Mouse (Mus musculus) olfactory bulb, adult 2 months (tissue): ENCODE results near the gene Tmod2. TPM values are rescaled to one million over a fixed set of nuclear protein-coding genes. Genes with fewer than 3 reads are reported as not detected.

Source experiments
- H3K27ac ChIP-seq: fragments of 200-500 bp; 2 replicates; pipeline ENCODE4 v1.5.1; 2012; ENCODE audit warnings: low read depth, low read length; ENCODE audit not compliant: insufficient read depth
- H3K4me1 ChIP-seq: fragments of 200-500 bp; 2 replicates; pipeline ENCODE4 v1.6.1; 2012; ENCODE audit warnings: low read length; ENCODE audit not compliant: control insufficient read depth, insufficient read depth
- H3K4me3 ChIP-seq: fragments of 200-500 bp; 2 replicates; pipeline ENCODE4 v1.5.1; 2012; ENCODE audit warnings: mild to moderate bottlenecking, low read depth, low read length, moderate library complexity; ENCODE audit not compliant: insufficient read depth
- CTCF ChIP-seq: fragments of 200-500 bp; IDR thresholded peaks from 2 replicates; pipeline ENCODE4 v1.5.1; 2012; ENCODE audit warnings: low read depth, mild to moderate bottlenecking, low read length, moderate library complexity; ENCODE audit not compliant: insufficient read depth
- POLR2A ChIP-seq: fragments of 200-500 bp; IDR thresholded peaks from 2 replicates; pipeline ENCODE4 v1.6.1; 2012; ENCODE audit warnings: mild to moderate bottlenecking, low read depth, low read length, moderate library complexity; ENCODE audit not compliant: insufficient read depth
- WGBS: fragments of 180-500 bp; shearing (Covaris S2); methylation state at CpG from one replicate; pipeline ENCODE4 v1.1.7; 2018; 5-methylcytosine and 5-hydroxymethylcytosine counted together
- polyA plus RNA-seq: library from polyadenylated mRNA; stranded (reverse); fragments of >200 nt; gene quantifications from 2 replicates; pipeline ENCODE4 v1.2.4, GENCODE M21; 2012; ENCODE audit warnings: low replicate concordance; ENCODE audit not compliant: missing spikeins, insufficient read depth, insufficient read length

The Tmod2 gene
- polyA plus RNA-seq, 1 experiment, result 107 TPM

DNA sequence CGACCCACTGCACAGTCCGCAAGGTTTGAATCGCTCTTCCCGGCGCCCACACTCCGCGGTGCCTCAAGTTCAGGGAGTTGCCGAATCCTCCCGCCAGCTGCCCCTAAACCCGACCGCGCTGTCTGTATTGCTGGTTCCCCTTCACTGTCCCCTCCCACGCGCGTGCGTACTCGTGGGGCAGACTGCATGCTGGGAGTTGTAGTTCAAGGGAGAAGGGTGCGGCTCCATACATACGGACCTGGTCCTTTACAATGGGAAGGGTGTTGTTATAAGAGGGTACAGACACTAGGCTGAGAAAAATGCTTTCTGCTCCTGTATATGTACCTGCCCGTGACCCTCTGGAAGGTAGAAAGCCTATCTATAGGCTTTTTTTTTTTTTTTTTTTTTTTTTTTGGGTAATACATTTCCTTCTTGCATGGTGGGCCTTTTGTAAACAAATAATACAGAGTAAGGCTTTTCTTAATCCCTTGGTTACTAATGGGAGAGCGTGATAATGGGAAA is 51.6 kb downstream of the Tmod2 start, which contains the start of gene Tmod3:
Gene Tmod3 (minus strand): TSS at position 146 of the 501 bp plus-strand sequence.
- Histone ChIP-seq H3K4me3 (peak within 1 kb of the TSS; percentile 87), H3K27ac (peak within 1 kb of the TSS; percentile 4; the same call in 1 of the 2 replicates), H3K4me1 (peaks cover 2% of the 10 kb centered on the region; the same call in 1 of the 2 replicates)
- TF ChIP-seq CTCF, result no peak
- TF ChIP-seq POLR2A, result peak; percentile 75; the same call in 1 of the 2 replicates
- 2% methylated on average over 21 of the region's 21 CpGs for WGBS

DNA sequence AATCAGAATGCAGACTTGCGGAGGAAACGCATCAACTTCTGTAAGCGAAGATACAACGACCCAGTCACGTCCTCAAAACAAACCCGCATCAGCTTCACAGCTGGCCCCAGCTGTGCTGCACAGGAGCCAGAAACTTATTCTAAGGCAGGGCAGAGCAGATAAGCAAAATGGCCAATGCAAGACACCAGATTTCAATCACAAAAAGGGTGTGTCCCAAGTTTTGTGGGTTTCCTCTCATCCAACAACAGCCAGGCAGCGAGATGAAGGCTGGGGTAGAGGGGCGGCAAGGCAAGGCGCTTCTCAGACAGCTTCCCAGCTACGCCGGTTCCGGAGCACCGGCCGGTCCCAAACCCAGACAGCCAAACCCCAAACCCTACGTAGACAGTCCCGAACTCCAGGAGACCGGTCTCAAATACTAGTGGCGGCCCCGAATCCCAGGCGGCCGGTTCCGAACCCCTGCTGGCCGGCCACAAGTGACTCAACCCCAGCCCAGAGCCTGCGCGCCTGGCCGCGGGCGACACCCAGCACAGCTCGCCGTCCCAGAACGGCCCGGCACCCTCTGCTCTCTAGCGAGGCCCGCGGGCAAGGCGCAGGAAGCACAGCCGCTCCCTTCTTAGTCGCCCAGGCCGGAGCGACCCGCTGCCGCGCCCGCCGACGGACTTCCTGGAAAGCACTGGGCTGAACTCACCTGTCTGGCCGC is 52.2 kb downstream of the Tmod2 start:
- peak overlapping the region; percentile 4; the same call in 1 of the 2 replicates for H3K27ac ChIP-seq
- TF ChIP-seq CTCF, result no peak
- TF ChIP-seq POLR2A, result no peak
- WGBS, result under 1% methylated on average over 47 of the region's 47 CpGs
- peaks cover 2% of the 10 kb centered on the region; the same call in 1 of the 2 replicates for H3K4me1 ChIP-seq
- H3K4me3 ChIP-seq, result peak overlapping the region; percentile 87

DNA sequence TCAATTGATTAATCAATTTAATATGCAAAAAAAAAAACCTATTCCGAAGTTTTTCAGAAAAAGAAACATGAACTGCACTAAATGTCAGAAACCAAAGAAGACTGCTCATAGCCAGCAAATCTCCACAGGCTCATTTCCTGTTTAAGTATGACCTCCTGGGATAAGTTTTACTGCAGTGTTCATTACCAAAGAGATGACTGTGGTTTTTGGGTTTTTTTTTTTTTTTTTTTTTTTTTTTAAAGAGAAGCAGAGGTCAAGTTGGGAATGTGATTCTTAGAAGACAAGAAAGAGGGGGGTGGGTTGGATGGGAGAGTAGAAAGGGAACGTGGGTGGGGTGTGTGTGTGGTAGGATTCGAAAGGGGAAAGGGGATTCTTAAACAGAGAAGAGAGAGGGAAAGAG is 52.8 kb downstream of the Tmod2 start:
- 28% methylated on average over 3 of the region's 3 CpGs for WGBS
- H3K4me1 ChIP-seq, result peaks cover 4% of the 10 kb centered on the region
- H3K27ac ChIP-seq, result 0 out of 2 replicates have a peak overlapping the region, but pooled peaks have one; percentile 4
- TF ChIP-seq CTCF, result no peak
- no peak for TF ChIP-seq POLR2A
- peak overlapping the region; percentile 87 for H3K4me3 ChIP-seq

DNA sequence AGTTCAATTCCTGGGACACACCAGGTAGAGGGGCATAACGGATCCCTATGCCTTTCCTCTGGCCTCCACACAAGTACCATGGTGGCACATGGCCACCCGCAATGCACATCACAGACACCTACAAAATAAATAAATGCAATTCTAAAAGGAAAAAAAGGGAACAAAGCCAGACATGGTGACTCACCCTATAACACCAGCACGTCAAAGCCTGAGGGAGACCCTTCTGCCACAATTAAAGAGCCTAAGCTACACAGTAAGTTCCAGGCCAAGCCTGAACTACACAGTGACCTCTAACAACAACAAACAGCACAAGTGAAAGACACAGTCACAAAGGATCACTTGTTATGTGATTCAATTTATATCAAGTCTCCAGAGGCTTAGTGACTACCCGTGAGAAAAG is 57.4 kb downstream of the Tmod2 start:
- no peak overlapping the region for H3K27ac ChIP-seq
- H3K4me3 ChIP-seq, result no peak overlapping the region
- TF ChIP-seq CTCF (no peak), POLR2A (no peak)
- peaks cover 14% of the 10 kb centered on the region for H3K4me1 ChIP-seq
- WGBS, result 66% methylated on average over 4 of the region's 4 CpGs

DNA sequence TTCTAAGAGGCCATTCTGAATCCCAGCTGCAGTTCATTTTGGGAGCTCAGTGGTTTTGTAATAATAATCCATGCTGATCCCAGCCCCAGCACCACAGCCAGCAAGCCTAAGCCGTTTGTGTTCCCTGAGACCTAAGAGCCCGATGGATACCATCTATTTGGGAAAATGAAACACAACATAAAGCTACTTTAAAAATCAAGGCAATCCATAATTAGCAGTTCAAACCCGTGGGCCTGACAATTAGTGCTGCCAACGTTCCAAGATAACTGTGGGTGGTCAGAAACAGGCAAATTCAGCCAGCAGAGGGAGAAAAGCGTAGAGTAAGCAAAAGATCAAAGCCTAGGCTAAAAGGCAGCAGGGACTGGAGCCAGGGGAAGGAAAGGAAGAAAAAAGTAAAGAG is 59.8 kb downstream of the Tmod2 start:
- no peak overlapping the region for H3K4me3 ChIP-seq
- peak overlapping the region; percentile 60 for H3K27ac ChIP-seq
- WGBS, result 2% methylated on average over 5 of the region's 5 CpGs
- H3K4me1 ChIP-seq, result peaks cover 18% of the 10 kb centered on the region
- TF ChIP-seq POLR2A, result no peak
- no peak for TF ChIP-seq CTCF

DNA sequence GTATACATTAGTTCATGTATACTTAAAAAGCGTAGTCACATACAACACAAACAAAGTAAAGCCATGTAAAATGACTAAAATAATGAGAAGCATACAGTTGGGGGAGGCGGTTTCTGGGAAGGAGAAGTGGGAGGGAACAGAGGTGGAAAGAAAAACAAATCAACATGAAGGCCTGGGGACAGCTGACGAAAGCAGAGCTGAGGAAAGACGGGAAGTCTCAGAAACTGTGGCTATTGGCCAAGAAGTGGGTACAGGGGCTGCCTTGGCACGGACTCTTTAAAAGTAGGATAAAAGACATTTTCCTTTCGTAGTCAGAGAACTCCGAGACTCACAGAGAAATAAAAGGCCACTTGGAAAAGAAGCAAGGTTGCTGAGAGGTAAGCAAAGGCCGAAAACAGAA is 62.1 kb downstream of the Tmod2 start:
- TF ChIP-seq POLR2A, result no peak
- H3K4me3 ChIP-seq, result no peak overlapping the region
- peaks cover 15% of the 10 kb centered on the region for H3K4me1 ChIP-seq
- no peak overlapping the region for H3K27ac ChIP-seq
- WGBS, result 61% methylated on average over 8 of the region's 8 CpGs

DNA sequence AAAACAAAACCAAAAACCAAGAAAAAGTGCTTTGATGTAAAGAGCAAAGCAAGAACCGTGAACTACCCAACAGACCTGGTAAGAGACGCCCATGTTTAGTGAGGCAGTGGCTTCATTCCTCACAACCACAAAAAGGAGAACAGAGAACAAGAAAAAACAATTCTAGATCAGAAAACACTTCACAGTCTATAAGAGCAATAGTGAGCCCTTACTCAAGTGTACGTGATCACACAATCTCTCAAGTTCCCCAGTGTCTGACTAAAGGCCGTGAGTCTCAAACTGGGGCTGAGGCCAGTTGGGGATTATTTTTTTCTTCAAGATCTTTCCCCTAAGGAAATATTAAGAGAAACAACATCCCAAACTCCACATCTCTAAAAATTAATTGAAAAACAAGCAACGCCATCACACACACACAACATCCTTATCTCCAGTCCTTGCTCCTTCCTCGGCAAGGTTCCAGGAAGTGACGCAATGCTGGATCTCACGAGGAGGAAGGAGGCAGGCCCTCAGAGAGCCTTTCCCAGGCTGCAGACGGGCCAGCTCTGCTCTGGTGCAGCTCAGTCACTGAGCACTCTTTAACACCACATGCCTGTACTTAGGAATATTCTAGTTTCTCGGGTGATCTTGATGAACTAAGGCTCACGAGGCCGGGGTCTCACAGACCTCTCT is 64.1 kb downstream of the Tmod2 start:
- Histone ChIP-seq H3K4me1 (peaks cover 13% of the 10 kb centered on the region), H3K27ac (no peak overlapping the region), H3K4me3 (no peak overlapping the region)
- WGBS, result 81% methylated on average over 12 of the region's 12 CpGs
- TF ChIP-seq CTCF (no peak), POLR2A (no peak)

DNA sequence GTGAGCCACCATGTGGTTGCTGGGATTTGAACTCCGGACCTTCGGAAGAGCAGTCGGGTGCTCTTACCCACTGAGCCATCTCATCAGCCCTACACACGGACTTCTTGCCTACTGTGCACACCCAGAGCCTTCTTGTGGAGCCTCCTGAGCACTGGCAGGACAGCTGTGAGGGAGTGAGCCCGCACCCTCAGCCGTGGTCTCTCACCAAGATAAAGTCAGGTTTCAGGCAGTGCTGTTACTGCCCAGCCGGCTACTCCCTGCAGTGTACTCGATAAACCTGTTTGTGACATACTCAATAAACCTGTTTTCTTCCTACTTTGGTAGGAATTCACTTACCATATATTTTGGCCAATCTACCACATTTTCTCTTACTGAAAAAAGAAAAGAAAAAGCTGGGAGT is 65.6 kb downstream of the Tmod2 start:
- 98% methylated on average over 8 of the region's 8 CpGs for WGBS
- Histone ChIP-seq H3K27ac (no peak overlapping the region), H3K4me3 (no peak overlapping the region), H3K4me1 (peaks cover 9% of the 10 kb centered on the region)
- TF ChIP-seq CTCF (no peak), POLR2A (no peak)

DNA sequence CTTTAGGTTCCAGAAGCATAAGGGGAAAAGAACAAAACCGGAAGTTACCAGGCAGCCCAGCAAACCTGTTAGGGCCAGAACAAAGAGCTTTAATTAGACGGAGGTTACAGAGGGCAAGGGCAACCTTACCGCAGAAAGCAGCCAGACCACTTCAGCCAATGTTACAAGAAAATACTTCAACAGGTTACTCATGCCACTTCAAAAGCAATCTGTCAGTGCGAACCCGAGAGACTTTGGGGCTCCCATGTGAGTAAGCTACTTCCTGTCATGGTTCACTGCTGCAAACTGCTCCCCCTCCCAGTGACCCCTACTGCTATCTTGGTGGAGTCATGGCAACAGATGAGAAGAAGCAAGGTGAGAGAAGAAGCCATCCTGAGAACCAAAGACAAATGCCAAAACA is 69.6 kb downstream of the Tmod2 start:
- WGBS, result 40% methylated on average over 5 of the region's 5 CpGs
- TF ChIP-seq POLR2A, result no peak
- TF ChIP-seq CTCF, result no peak
- H3K27ac ChIP-seq, result peak overlapping the region; percentile 54
- H3K4me1 ChIP-seq, result peaks cover 8% of the 10 kb centered on the region
- no peak overlapping the region for H3K4me3 ChIP-seq
